Mouse (Mus musculus): ENCODE data around the gene Ap4b1.
"Not testable (repeated sequence)": the region's sequence is repeated elsewhere in the genome, so short reads cannot be mapped to it uniquely, and the experiment has no call there.

DNA sequence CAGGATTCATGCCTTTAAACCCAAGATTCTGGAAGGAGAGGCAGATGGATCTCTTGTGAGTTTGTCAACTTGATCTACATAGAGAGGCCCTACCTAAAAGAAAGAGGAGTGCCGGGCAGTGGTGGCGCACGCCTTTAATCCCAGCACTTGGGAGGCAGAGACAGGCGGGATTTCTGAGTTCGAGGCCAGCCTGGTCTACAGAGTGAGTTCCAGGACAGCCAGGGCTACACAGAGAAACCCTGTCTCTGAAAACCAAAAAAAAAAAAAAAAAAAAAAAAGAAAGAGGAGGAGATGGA lies 17.3 kb upstream of the Ap4b1 start:
- TF ChIP-seq CTCF (IDR thresholded peaks at IDR 0.05; ENCODE audit: low read depth, low read length); POLR2AphosphoS5 (IDR thresholded peaks at IDR 0.05; ENCODE audit: insufficient replicate concordance, low read depth, low read length); TAL1 (conservative IDR thresholded peaks at IDR 0.05; ENCODE audit: low read depth, low read length): not testable (repeated sequence)
